Mouse (Mus musculus) brain, embryonic 14.5 days (tissue): ENCODE results near the gene Alkbh6. TPM values are rescaled to one million over a fixed set of nuclear protein-coding genes. Genes with fewer than 3 reads are reported as not detected.

ENCODE experiments used
- DNase-seq: peaks from one replicate; pipeline ENCODE4 v3.0.0-alpha.2; 2011; ENCODE audit warnings: low read depth
- CTCF ChIP-seq: fragments of 200-500 bp; IDR thresholded peaks from 2 replicates; pipeline ENCODE4 v1.5.1; 2012; ENCODE audit warnings: inconsistent platforms, mild to moderate bottlenecking, moderate library complexity, borderline replicate concordance; ENCODE audit not compliant: insufficient read depth, insufficient read length; ENCODE audit errors: extremely low read depth
- POLR2A ChIP-seq: fragments of 200-500 bp; IDR thresholded peaks from 2 replicates; pipeline ENCODE4 v1.6.1; 2012; ENCODE audit warnings: mild to moderate bottlenecking, inconsistent platforms, borderline replicate concordance; ENCODE audit not compliant: poor library complexity, insufficient read depth, insufficient read length, severe bottlenecking; ENCODE audit errors: extremely low read depth
- polyA plus RNA-seq: library from polyadenylated mRNA; depleted of rRNA; stranded (reverse); fragments of >200 nt; gene quantifications from 2 replicates; pipeline ENCODE4 v1.2.3, GENCODE M21; 2012; rRNA removed

The Alkbh6 gene
- polyA plus RNA-seq = 131 and 198 TPM in 2 replicates

DNA sequence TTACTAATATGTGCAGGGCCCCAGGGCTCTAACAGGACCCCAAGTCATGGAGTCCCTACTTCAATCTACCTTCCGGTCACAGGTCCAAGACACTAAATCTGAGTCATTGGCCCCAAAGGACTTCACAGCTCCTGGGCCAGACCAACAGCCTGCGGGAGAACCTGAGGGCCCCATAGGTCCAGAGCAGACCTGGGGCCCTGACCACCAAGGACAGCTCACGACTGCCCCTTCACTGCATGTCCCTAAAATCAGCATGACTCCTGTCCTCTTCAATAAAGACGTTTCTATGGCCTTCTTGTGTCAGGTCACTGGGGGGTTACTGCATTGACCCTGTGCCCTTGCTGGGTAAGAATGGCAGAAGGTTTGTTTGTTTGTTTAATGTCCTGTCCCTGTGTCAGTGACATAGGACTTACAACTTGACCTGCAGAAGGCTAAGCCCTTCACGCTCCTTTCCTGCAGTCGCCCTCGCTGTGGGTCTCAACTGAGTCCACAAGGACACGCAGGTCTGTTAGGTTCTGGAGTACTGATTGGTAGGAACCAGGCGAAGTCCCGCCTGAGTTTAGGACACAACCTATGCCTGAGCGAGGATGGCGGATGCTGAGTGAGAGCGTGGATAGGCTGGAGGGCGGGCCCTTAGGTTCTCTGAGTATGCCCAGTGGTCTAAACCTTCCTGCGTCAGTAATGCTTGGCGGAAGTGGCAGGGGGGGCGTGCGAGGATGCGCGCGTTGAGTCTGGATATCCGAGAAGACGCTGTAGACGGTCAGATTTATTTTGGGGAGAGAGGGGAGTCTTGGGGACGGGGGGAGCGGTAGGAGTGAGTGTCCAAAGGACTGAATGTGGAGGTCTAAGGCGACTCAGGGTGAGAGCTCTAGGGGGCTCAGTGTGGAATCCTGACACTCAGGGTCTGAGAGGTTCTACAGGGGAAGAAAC is at the start of gene Alkbh6:
Alkbh6 (plus strand) TSS at position 642 of the 930 bp plus-strand sequence.
- DNase-seq = peak; percentile 99
- TF ChIP-seq POLR2A (0 out of 2 replicates have a peak, but pooled peaks have one; percentile 12), CTCF (no peak)

DNA sequence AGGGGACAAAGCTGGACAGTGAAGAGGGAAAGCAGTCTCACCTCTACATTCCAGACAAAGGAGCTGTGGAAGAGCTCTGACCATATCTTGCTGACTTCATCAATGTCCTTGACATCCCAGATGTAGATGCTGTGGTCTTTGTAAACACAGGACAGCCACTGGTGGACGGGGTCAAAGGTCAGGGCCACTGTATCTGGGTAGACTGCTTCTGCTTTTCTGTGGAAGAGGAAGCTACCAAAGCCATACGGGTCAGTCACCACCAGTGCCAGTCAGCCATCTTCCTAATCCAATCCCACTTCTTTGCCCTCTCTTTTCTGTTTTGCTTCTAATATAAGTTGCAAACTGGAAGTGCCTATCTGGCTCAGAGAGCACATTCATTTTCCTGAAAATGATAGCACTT is 43.5 kb upstream of the Alkbh6 start:
- TF ChIP-seq CTCF (no peak), POLR2A (no peak)
- DNase-seq = no peak

DNA sequence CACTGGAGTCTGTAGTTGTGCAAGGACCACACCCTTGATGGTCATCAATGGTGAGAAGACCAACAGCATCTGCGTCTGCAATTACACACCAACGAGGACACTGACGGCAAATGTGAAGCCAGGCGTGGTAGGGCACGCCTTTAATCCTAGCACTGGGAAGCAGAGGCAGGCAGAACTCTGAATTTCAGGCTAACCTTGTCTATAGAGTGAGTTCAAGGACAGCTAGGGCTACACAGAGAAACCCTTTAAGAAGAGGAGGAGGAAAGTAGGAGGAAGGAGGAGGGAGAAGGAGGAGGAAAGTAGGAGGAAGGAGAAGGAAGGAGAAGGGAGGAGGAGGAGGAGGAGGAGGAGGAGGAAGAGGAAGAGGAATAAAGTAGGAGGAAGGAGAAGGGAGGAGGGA is 43.0 kb upstream of the Alkbh6 start:
- DNase-seq = no peak
- no peak for TF ChIP-seq CTCF
- TF ChIP-seq POLR2A = no peak

DNA sequence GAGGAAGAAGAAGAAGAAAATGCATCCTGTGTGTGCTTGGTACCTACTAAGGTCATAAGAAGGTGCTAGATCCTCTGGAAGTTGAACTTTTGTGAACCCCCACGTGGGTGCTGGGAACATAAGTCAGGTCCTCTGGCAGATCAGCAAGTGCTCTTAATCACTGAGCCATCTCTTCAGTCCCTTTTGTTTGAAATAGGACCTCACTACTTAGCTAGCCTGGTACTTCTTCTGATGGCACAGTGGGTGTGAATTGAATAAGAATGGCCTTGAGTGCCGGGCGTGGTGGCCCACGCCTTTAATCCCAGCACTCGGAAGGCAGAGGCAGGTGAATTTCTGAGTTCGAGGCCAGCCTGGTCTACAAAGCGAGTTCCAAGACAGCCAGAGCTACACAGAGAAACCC is 42.6 kb upstream of the Alkbh6 start:
- TF ChIP-seq POLR2A (no peak), CTCF (no peak)
- no peak for DNase-seq

DNA sequence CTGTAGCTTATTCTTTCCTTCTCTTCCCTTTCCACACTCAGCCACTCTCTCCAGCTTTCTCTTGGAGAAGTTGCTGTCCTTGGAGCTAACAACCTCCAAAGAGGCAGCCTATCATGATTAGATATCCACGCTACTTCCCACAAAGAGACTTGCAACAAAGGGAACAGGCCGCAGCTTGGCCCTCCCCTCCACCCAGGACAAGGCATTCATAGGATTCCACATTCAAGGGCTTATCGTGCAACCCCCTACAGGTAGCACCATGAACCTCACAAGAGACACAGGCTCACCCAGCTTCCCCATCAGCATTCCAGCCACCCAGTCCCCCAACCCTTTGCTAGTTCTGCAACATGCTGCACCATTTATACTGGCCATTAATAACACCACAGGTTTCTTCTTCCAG is 41.7 kb upstream of the Alkbh6 start:
- TF ChIP-seq CTCF (no peak), POLR2A (no peak)
- no peak for DNase-seq

DNA sequence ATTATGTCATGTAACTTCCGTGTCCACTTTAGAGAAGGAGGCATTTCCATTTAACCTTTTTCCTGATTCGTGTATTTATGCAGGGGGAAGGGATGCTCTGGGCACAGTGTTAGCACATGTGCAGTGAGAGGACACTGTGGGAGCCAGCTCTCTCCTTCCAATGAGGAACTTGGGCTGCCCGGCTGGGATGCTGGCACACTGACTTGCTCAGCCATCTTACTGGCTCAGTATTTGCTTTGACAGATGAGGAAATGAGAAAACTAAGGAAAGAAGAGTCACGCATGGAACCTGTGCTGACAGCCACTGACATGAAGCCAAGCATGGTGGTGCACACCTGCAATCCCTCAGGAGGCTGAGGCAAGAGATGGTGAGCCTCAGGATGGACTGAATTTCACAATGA is 38.9 kb upstream of the Alkbh6 start:
- no peak for DNase-seq
- TF ChIP-seq POLR2A (no peak), CTCF (no peak)

DNA sequence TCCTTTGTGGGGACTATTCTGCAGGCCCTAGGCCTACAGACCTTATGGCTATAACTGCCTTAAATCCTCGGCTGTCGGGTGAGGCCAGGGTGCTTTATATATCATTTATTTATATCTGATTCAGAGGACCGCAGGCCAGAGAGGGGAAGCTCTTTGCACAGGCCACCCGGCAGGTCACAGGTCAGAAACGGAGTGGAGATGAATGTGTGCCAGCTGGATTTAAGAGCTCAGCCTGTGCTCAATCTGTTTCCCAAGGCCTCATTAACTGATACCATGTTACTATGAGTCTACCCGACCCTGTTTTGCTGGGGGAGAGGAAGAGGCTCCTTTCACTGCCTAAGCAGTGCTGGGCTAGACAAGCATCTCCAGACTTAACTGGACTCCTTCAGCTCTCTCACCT is 34.1 kb upstream of the Alkbh6 start:
- TF ChIP-seq CTCF (no peak), POLR2A (no peak)
- DNase-seq = no peak

DNA sequence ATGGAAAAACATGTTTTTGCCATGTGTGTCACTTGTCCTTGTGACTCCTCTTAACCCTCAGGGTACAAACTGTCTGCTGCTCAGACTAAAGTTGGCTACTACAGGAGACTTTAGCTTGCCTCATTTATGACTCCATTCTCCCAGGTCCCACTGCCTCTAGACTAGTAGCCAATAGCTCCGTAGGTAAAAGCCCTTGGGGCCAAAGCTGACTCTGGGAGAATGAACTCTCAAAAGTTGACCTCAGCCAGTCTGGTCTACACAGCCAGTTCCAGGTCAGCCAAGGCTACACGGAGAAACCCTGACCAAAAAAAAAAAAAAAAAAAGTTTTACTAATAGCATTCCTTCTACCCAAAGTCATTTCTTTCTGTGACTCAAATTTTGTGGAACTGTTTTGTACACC is 29.6 kb upstream of the Alkbh6 start:
- TF ChIP-seq POLR2A (no peak), CTCF (no peak)
- DNase-seq = no peak

DNA sequence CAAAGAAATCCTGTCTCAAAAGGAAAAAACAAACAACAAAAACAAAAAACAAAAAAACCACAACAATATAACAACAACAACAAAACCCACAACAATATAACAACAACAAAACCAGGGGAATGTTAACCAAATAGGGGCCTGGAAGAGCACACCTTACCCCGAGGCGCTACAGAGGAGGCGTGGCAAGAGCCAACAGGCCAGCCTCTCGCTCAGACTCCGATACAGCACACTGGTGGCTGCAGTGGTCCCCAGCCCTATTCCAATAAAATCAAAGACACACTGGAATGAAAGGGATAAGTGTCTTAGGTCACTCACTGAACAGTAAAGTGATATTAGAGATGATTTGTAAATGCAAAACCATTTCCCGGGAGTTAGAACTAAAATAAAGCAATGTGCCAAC is 29.0 kb upstream of the Alkbh6 start:
- TF ChIP-seq CTCF (no peak), POLR2A (no peak)

DNA sequence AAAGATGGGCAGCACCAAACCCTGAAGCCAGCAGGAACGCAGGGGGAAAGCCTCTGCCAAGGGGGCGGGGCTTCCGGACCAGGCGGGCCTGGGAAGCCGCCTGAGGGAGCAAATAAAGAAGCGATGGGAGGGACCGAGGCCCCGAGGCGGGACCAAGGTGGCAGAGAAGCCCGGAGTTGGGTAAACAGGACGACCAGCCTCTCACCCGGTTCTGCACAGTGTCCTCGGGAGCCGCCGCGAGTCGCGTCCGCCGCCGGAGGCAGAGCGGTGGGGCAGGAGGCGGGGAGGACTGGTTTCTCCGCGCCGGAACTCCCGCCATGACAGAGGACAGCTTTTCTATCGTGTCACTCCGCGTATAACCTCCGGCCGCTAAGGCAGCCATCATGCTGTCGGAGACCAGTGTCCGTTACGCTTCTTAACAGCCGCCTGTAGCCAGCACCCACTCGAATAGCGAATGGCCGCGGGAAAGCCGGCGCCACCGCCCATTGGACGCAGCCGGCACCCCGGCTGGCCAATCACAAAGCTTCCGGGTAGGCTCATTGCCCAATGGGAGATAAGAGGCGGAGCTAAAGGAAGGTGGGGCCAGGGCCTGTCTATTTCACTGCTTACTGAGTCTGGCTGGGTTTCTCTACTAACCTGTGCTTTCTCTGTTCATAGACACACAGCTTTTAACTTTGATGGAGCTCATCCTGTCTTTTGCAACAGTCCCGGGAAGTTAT is 28.4 kb upstream of the Alkbh6 start, which contains the start of the genes Thap8 and Wdr62:
Thap8 (plus strand) TSS at position 144 of the 719 bp plus-strand sequence.
Wdr62 (minus strand) TSS at position 469 of the 719 bp plus-strand sequence.
- TF ChIP-seq CTCF (no peak), POLR2A (0 out of 2 replicates have a peak, but pooled peaks have one; percentile 20)
- peak; percentile 97 for DNase-seq

More for the DNA sequence above, 29.0 kb upstream of the Alkbh6 start:
- no peak for DNase-seq

DNA sequence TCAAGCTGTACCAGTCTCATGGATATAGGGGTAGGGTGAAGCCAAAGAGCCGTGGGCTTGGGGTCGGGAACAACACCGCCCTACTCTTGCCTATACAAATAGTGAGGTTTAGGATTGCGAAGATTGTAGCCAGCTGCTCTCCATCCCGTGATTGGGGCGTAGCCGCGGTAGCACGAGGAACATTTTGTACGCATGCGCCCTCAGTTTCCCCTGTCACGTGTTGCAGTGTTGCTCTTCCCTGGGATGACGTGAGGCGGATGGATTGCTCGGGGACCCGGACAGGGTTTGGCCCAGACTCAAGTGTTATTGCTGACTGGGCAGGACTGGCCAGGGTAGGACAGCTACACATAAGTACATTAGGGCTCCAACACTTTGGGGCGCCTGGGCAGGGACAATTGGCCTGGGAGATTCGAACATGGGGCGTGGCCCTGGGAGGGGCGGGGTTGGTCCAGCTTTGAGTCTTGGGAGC is 27.8 kb upstream of the Alkbh6 start:
- TF ChIP-seq CTCF (no peak), POLR2A (no peak)
- peak; percentile 96 for DNase-seq

DNA sequence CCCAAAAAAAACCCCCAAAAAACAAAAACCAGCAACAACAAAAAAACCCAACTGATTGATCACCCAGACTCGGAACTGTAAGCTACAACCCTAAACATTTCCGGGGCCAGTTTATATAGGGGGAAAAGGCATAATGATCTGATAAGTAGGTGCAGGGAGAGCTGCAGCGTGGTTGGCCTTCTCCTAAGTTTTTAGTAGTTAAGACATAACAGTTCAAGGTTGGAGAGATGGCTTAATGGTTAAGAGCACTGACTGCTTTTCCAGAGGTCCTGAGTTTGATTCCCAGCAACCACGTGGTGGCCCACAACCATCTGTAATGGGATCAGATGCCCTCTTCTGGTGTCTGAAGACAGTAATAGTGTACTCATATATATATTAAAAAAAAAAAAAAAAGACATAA is 27.0 kb upstream of the Alkbh6 start:
- TF ChIP-seq CTCF (no peak), POLR2A (no peak)

More for the DNA sequence above, 27.0 kb upstream of the Alkbh6 start:
- no peak for DNase-seq
